Mouse (Mus musculus) forebrain, embryonic 11.5 days (tissue): ENCODE measurements around the gene Coro2b. TPM values are rescaled to one million over a fixed set of nuclear protein-coding genes. Genes with fewer than 3 reads are reported as not detected.

ENCODE experiments used
- ATAC-seq: fragments of 200-750 bp; cut with Nextera tagmentation; replicated peaks from 2 replicates; pipeline ENCODE4 v1.8.0; 2017; ENCODE audit warnings: moderate TSS enrichment; ENCODE audit not compliant: low FRiP score
- DNase-seq: peaks from one replicate; pipeline ENCODE4 v3.0.0-alpha.2; 2017; ENCODE audit warnings: low spot score
- H3K27ac ChIP-seq: fragments of 300-500 bp; sonication (generic); 2 replicates; pipeline ENCODE4 v1.5.1; 2014; ENCODE audit warnings: low read depth, low read length
- H3K27me3 ChIP-seq: fragments of 300-500 bp; sonication (generic); 2 replicates; pipeline ENCODE4 v1.6.1; 2014; ENCODE audit warnings: mild to moderate bottlenecking, low read length, mixed read lengths; ENCODE audit not compliant: control insufficient read depth, insufficient read depth
- H3K36me3 ChIP-seq: fragments of 300-500 bp; sonication (generic); 2 replicates; pipeline ENCODE4 v1.6.1; 2014; ENCODE audit warnings: mild to moderate bottlenecking, low read length, moderate library complexity, mixed read lengths; ENCODE audit not compliant: control insufficient read depth, insufficient read depth
- H3K4me1 ChIP-seq: fragments of 300-500 bp; sonication (generic); replicated peaks from 2 replicates; pipeline ENCODE4 v1.6.1; 2014; ENCODE audit warnings: low read length, mixed read lengths; ENCODE audit not compliant: control insufficient read depth, insufficient read depth
- H3K4me2 ChIP-seq: fragments of 300-500 bp; sonication (generic); 2 replicates; pipeline ENCODE4 v1.6.1; 2014; ENCODE audit warnings: low read depth, mild to moderate bottlenecking, low read length, moderate library complexity, mixed read lengths; ENCODE audit not compliant: severe bottlenecking
- H3K4me3 ChIP-seq: fragments of 300-500 bp; sonication (generic); 2 replicates; pipeline ENCODE4 v1.5.1; 2014; ENCODE audit warnings: low read depth, low read length
- H3K9ac ChIP-seq: fragments of 300-500 bp; sonication (generic); 2 replicates; pipeline ENCODE4 v1.6.1; 2014; ENCODE audit warnings: low read length
- H3K9me3 ChIP-seq: fragments of 300-500 bp; sonication (generic); 2 replicates; pipeline ENCODE4 v1.6.1; 2016; ENCODE audit warnings: low read length, mixed read lengths; ENCODE audit not compliant: control insufficient read depth
- WGBS: fragments of 180-500 bp; shearing (Covaris S2); extraction: QIAGEN DNeasy Blood & Tissue Kit; methylation state at CpG from one replicate; pipeline ENCODE4 v1.1.7; 2014; 5-methylcytosine and 5-hydroxymethylcytosine counted together
- polyA plus RNA-seq: library from polyadenylated mRNA; unstranded; fragments of >200 nt; fragmentation: Nextera tagmentation; extraction: Ambion mirVana; gene quantifications from 2 replicates; pipeline ENCODE4 v1.2.1, GENCODE M21; 2014

The Coro2b gene
- polyA plus RNA-seq, 1 experiment from 2014 or later = 24.0 TPM

DNA sequence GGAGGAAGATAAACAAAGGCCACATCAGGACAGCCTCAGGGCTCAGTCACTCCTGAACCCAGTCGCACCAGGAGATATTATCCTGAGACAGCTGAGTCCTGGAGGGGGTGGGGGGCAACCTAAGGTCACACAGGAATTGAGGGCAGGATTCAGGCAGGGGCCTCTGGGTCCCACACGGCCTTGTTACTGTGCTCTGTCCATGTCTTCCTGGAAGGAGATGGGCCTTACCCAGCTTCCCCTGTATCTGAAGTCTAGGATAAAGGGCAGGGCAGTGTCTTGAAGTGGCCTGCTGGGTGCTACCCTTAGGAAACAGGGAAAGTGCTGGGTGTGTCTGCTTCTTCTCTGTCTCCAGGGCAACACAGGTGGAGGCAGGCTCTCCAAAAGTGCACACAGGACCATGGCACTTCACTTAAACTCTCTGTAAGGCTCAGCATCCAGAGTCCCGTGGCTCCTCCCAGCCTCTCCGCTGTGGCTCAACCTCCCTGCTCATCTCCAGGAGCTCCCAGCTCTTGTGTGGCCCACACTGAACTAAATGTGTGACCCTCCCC lies 12.0 kb downstream of the Coro2b start:
- Histone ChIP-seq H3K4me2 (no peak overlapping the region), H3K9ac (no peak overlapping the region; the same call in 1 of the 2 replicates), H3K27me3 (no peaks in the 10 kb centered on the region), H3K4me1 (peaks cover 22% of the 10 kb centered on the region), H3K27ac (no peak overlapping the region), H3K36me3 (no peaks in the 10 kb centered on the region), H3K4me3 (no peak overlapping the region), H3K9me3 (no peaks in the 10 kb centered on the region)
- ATAC-seq (no peak), DNase-seq (no peak)
- 50% methylated on average over 4 of the region's 4 CpGs for WGBS

- WGBS = 21% methylated on average over 15 of the region's 15 CpGs
- H3K9me3 ChIP-seq = no peaks in the 10 kb centered on the region
- no peak for ATAC-seq
- H3K4me1 ChIP-seq = peaks cover 32% of the 10 kb centered on the region
- H3K9ac ChIP-seq = no peak overlapping the region
- H3K27me3 ChIP-seq = no peaks in the 10 kb centered on the region
- DNase-seq = peak; percentile 52
- H3K4me3 ChIP-seq = no peak overlapping the region
- H3K36me3 ChIP-seq = no peaks in the 10 kb centered on the region
- H3K27ac ChIP-seq = no peak overlapping the region
- no peak overlapping the region for H3K4me2 ChIP-seq
Observed at GRCm38 (mm10) chr9:62522791-62523471, 13.9 kb downstream of the Coro2b start.

DNA sequence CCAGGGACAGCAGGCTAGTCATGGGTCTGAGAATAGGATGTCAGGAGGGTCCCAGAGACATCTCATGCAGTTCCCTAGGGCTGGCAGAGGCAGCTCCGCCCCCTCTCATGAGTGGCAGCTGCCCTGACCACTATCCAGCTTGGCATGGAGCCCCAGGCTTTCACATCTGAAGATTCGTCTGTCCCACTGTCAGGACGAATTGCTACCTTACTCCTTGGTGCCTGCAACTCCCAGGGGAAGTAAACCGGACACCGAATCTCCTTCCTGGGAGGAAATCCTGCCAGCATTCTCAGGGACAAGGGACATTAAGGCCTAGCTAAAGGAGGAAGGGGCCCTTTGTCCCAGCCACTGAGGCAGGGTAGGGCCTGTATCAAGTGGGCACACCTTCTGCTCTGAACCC lies 14.6 kb downstream of the Coro2b start:
- ATAC-seq (no peak), DNase-seq (peak; percentile 52)
- Histone ChIP-seq H3K36me3 (no peaks in the 10 kb centered on the region), H3K9ac (no peak overlapping the region), H3K4me1 (peaks cover 32% of the 10 kb centered on the region), H3K4me3 (no peak overlapping the region), H3K4me2 (no peak overlapping the region), H3K27me3 (no peaks in the 10 kb centered on the region), H3K9me3 (no peaks in the 10 kb centered on the region), H3K27ac (no peak overlapping the region; the same call in 1 of the 2 replicates)
- 58% methylated on average over 5 of the region's 5 CpGs for WGBS

GRCm38 (mm10) chr9:62521541-62521940 lies 15.3 kb downstream of the Coro2b start:
- Histone ChIP-seq H3K9me3 (no peaks in the 10 kb centered on the region), H3K27me3 (no peaks in the 10 kb centered on the region), H3K27ac (peak overlapping the region; percentile 25; the same call in 1 of the 2 replicates), H3K4me1 (peaks cover 29% of the 10 kb centered on the region), H3K9ac (no peak overlapping the region), H3K36me3 (no peaks in the 10 kb centered on the region), H3K4me3 (no peak overlapping the region), H3K4me2 (no peak overlapping the region)
- 39% methylated on average over 9 of the region's 9 CpGs for WGBS
- no peak for ATAC-seq
- DNase-seq = no peak

DNA sequence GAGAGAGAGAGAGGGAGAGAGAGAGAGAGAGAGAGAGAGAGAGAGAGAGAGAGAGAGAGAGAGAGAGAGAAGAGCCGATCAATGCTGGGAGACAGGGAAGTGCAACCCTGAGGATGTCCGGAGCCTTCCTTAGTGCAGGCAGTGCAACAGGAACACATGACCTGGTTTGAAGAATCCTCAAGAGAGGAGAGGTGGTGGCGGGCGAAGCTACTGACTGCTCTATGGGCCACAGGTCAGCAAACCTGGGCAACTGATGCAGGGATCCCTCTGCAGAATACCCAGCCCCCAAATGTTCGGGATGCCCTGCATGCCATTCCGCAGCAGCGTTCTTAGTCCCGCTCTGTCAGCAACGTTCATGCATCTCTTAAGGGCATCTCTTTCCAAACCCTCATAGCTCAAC lies 15.9 kb downstream of the Coro2b start:
- Histone ChIP-seq H3K9me3 (no peaks in the 10 kb centered on the region), H3K36me3 (no peaks in the 10 kb centered on the region), H3K27ac (no peak overlapping the region), H3K9ac (no peak overlapping the region), H3K4me3 (no peak overlapping the region), H3K4me1 (peaks cover 29% of the 10 kb centered on the region), H3K27me3 (no peaks in the 10 kb centered on the region), H3K4me2 (no peak overlapping the region)
- WGBS = 57% methylated on average over 9 of the region's 9 CpGs
- DNase-seq (no peak), ATAC-seq (no peak)

DNA sequence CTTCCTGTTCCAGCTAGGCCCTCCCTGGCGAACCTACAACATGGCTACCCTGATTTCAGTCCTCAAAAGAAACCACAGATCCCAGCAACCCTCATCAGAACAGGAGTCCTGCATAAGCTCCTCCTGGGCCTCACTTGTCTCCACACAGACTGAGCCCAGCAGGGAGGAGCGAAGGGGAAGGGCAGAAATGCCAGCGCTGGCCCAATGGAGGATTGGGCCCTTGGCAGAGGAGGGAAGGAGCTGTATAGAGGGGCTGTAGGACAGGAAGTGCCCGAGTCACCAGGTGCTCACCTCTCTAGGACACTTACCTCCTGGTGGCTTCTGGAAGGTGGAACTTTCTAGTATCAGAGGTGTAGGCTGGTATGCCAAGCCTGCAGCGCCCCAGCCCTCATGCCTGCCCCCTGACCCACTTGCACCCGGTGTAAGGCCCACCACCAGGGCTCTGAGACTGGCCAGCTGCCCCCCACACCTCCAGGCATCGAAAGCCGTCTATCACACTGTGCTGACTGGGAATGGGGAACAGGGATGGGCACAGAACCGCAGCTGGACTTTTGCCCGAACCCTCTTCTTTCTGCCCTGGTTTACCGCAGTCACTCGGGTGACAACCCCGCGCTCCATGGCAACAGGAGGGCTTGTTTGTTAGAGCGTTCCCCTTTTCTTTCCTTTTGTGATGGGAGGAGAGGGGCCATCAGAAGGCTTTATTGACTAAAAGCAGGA lies 16.9 kb downstream of the Coro2b start:
- Histone ChIP-seq H3K27ac (no peak overlapping the region), H3K4me1 (peaks cover 29% of the 10 kb centered on the region), H3K9me3 (no peaks in the 10 kb centered on the region), H3K9ac (no peak overlapping the region; the same call in 1 of the 2 replicates), H3K36me3 (no peaks in the 10 kb centered on the region), H3K27me3 (no peaks in the 10 kb centered on the region), H3K4me2 (no peak overlapping the region), H3K4me3 (no peak overlapping the region)
- ATAC-seq (no peak), DNase-seq (peak; percentile 47)
- 65% methylated on average over 15 of the region's 15 CpGs for WGBS

GRCm38 (mm10) chr9:62519334-62519733 lies 17.5 kb downstream of the Coro2b start:
- Histone ChIP-seq H3K4me3 (no peak overlapping the region), H3K9me3 (no peaks in the 10 kb centered on the region), H3K27me3 (no peaks in the 10 kb centered on the region), H3K27ac (no peak overlapping the region), H3K4me1 (peaks cover 26% of the 10 kb centered on the region), H3K36me3 (no peaks in the 10 kb centered on the region), H3K9ac (no peak overlapping the region; the same call in 1 of the 2 replicates), H3K4me2 (no peak overlapping the region)
- DNase-seq (peak; percentile 39), ATAC-seq (no peak)
- WGBS = 79% methylated on average over 10 of the region's 10 CpGs

- Histone ChIP-seq H3K9ac (no peak overlapping the region), H3K4me2 (no peak overlapping the region)
- ATAC-seq = peak; percentile 59
Observed at GRCm38 (mm10) chr9:62518572-62518971, 18.3 kb downstream of the Coro2b start.

More at GRCm38 (mm10) chr9:62518572-62518971, 18.3 kb downstream of the Coro2b start:
- no peaks in the 10 kb centered on the region for H3K9me3 ChIP-seq
- H3K27ac ChIP-seq = no peak overlapping the region
- H3K4me1 ChIP-seq = peaks cover 28% of the 10 kb centered on the region
- H3K27me3 ChIP-seq = no peaks in the 10 kb centered on the region
- DNase-seq = peak; percentile 76
- no peaks in the 10 kb centered on the region for H3K36me3 ChIP-seq
- 19% methylated on average over 4 of the region's 4 CpGs for WGBS
- H3K4me3 ChIP-seq = no peak overlapping the region
